Mouse (Mus musculus): Measurements from ENCODE around the gene 4933430I17Rik.

Gene 4933430I17Rik

DNA sequence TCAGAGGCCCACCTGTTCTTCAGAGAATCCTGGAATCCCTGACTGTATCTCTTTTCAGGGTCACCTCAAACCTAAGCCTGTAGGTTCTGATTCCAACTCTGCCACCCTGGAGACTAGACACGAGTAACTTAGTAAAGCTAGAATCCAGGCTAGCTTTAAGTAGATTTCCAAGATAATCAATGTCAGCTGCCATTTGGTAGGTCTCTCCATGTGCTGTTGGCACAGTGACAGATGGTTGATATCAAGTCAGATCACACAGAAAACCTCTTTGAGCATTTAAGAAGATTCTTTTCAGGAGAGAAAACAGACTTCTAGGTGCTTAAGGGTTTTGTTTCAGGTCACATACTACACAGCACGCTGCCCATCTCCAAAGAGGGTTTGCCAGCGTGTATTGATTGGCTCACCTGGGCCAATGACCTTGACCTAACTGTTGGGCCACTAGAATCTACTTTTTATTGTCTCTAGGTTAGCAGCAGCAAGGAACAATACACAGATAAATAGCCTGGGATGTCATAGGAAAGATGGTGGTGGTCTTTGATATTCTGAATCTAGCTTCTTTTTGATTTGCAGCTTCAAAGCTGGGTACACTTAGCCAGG lies 21.7 kb upstream of the 4933430I17Rik start, which contains the start of gene Hdhd3:
TSS of gene Hdhd3 (minus strand) at position 94 of the 597 bp plus-strand sequence.
- no peak for DNase-seq (ENCODE audit: extremely low spot score, low read depth, low spot score)

DNA sequence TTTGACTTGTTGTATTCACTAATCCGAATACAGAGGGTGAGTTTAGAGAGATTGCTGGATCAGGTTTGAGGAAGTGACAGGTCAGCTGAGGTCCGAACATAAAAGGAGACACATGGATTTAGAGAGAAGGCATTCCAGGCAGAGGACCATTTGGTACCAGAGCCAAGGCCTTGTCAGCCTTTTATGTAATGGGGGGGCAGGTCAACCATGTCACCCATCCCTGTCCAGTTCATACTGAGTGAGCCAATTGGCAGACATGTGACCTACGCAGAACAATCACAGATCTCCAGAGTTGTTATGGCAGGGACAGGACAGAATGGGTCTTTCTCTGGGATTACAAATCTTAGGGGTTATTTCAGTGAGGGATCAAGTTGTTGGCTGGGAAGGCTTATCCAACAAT lies 19.2 kb upstream of the 4933430I17Rik start:
- DNase-seq (ENCODE audit: extremely low spot score, low read depth, low spot score) = no peak

DNA sequence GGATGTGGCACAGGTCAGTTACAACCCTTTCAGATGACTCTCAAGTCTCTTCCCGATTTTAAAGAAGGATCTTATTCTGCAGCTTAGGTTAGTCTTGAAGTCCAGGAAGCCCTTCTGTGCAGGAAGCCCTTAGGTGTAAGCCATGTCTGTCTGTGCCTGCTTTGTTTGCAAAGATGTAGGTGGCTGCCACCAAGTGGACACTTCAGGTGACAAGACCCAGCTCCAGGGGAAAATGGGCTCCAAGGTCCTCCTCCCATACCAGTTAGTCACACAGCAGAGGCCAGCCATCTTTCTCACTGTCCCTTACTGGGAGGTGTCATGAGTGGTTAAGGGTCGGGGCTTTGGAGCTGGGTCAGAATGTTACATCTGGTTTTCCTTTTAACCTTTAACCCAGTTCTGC lies 18.4 kb upstream of the 4933430I17Rik start:
- DNase-seq (ENCODE audit: extremely low spot score, low read depth, low spot score) = no peak

DNA sequence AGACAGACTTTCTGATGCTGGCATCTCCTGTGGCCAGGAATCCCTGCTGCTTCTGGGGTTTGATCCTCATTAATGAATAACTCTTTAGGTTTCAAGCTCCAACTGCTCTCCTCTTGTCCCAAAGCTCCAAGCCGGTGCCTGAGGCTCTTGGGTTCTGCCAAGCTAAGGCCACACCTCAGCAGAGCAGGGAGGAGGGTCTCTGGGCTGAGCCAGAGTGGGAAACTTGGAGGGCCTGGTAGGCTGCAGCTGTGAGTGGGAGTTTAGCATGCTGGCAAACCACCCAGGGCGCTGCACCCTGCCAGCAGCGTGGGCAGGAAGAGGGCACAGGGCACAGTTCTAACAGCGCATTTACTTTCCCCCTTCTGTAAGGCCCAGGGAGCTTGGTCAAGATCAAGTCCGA lies 16.3 kb upstream of the 4933430I17Rik start:
- DNase-seq (ENCODE audit: extremely low spot score, low read depth, low spot score) = no peak

DNA sequence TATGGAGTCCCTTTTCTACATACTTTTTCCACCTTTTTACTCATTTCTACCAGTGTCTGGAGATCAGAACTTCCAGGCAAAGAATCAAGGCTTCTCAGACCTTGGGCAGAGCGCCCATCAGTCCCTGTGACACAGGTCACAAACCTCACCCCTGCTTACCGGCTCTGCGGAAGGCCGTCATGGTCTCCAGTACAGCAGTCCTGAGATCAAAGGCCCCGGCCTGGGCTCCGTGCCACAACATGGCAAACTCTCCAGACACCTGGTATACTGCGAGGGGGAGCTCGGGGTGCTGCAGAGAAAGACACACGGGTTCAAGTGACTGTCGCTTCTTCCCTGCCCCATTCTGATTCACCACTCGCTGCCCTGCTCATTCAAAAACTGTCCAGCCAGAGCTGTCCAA lies 15.2 kb upstream of the 4933430I17Rik start:
- no peak for DNase-seq (ENCODE audit: extremely low spot score, low read depth, low spot score)

DNA sequence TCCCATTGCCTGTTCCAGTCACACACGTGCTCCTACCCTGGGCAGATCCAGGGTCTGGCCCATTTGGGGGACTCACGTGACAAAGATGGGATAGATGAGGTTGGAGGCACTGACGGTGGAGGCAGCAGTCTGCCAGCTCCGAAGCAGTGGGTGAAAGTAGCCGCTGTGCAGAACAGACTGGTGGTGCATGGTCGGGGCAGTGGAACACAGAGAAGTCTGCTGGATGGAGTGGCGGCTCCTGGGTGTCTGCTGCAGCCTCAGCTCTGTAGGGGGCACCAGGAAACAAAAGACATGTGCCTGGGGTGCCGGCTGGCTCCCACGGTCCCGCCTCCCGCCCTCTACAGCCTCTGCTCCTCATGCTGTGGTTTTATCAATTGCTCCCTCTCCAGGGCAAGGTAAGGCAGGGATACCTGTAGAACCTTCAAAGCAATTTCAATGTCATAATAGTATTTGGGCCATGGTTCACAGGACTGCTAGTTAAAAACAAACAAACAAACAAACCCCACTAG lies 11.1 kb upstream of the 4933430I17Rik start:
- DNase-seq (ENCODE audit: extremely low spot score, low read depth, low spot score) = no peak

DNA sequence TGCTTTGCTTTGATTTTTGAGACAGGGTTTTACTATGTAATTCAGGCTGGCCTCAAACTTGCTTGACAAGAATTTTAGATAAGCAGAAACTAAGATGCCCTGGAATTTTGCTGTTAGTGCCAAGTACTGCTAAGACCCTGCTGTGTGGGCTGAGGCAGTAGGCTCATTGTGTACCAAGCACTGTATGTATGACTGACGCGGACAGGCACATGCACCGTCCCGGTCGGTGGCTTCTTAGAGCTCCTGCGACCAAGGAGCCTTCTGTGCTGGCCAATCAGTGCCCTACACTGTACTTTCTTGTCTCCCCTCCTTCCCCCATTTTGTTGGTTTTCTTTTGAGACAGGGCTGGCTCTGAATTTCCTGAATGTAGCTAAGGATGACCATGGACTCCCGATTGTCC lies 10.2 kb upstream of the 4933430I17Rik start:
- DNase-seq (ENCODE audit: extremely low spot score, low read depth, low spot score) = no peak

DNA sequence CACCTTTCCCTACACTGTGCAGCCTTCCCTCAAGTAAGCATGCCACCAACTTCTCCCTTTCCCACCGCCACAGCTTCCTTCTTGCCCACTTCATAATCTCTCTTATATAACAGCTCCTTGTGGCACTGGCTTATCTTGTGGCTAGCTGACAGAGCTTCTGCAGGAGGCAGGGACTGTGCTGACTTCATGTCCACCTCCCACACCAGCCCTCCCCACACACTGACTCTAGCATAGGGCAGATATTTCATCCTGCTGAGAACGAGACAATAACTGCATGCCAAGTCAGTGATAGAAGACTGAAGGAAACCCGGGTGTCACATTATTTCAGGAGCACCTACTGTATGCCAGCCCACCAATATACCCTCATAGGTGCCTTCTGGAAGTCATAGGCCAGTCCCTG lies 9.7 kb upstream of the 4933430I17Rik start:
- no peak for DNase-seq (ENCODE audit: extremely low spot score, low read depth, low spot score)

DNA sequence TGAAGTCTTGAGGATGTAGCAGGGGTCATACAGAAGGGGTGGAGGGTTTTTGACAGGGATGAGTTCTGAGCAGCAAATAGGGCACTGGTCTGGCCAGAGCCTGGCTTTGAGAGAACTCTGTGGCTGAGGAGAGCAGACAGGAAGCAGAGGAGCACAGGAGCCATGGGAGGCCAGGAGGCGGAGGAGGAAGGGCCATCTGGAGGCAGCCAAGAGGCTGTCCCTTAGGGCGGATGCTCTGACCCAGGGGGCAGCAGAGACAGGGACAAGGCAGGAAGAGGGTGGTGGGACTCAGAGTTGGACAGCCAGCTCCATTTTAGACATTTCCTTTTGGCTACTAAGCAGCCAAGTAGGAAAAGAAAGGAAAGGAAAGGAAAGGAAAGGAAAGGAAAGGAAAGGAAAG lies 9.1 kb upstream of the 4933430I17Rik start:
- DNase-seq (ENCODE audit: extremely low spot score, low read depth, low spot score) = no peak

DNA sequence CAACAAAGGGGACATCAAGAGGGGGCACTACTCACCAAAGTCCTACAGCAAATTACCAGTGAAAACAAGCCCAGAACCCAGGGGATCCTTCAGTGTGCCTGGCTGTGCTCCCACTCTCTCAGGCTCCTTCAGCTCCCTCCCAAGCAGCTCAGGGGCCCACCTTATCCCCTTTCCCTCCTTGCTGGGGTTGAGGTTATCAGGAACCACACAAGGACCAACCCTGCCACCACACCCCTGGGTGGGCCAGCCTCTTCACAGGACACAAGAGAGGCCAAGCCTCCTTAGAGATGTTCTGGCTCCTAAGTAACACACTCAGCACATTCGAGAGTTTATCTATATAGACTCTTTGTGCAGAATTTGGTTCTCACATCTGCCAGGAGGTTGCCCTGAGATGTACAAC lies 8.6 kb upstream of the 4933430I17Rik start:
- no peak for DNase-seq (ENCODE audit: extremely low spot score, low read depth, low spot score)

DNA sequence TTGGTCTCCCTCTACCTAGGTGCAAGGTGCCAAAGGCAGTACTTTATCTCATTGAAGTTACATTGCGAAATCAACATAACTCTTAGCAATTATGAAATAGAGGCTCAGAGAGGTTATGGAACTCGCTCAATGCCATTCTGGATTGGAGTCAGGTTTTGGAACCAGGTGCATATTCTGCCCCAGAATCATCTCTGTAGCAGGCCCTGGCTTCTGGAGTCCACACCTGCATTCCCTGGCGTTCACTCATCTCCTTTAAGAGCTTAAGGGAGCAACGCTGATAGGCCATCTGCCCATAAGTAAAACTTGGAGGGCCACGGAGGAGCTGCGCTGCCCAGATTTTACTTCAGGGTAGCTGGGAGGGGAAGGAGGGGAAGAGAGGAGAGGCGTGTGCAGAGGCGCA lies 8.1 kb upstream of the 4933430I17Rik start:
- DNase-seq (ENCODE audit: extremely low spot score, low read depth, low spot score) = no peak

DNA sequence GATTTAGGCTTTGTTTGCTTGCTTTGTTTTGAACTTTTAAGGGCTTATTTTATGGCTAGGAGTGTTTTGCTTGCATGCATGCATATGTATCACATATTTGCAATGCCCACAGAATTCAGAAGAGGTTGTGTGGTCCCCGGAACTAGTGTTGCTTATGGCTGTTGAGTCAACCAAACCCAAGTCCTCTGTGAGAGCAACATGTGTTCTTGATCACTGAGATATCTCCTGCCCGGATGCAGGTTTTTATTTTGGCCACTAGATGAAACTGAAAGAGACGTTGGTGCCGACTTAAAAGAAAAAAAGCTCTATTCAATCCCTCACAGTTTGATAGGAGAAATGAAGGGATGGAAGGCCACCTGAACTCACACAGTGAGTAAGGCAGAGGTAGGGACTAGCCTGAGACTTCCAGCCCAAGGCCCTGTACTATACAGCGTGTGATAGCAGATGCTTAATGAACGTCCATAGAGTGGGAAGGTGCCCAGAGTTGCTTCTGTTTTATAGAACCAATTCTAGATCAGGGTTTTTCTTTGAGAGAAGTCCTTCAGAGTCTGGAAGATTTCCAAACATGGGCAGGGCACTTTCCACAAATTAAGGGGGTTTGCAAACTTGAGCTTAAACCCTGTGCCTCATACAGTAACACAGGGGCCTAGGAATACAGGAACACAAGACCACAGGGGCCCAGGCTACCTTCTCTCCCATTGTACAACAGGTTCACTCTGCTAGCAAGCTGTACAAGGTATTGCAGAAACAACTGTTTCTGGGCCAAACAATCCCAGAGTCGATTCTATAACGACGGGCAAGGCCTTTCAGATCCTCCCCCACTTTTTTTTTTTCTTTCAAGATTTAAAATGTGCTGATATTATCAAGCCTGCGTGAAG lies 7.4 kb upstream of the 4933430I17Rik start:
- DNase-seq (ENCODE audit: extremely low spot score, low read depth, low spot score) = no peak

DNA sequence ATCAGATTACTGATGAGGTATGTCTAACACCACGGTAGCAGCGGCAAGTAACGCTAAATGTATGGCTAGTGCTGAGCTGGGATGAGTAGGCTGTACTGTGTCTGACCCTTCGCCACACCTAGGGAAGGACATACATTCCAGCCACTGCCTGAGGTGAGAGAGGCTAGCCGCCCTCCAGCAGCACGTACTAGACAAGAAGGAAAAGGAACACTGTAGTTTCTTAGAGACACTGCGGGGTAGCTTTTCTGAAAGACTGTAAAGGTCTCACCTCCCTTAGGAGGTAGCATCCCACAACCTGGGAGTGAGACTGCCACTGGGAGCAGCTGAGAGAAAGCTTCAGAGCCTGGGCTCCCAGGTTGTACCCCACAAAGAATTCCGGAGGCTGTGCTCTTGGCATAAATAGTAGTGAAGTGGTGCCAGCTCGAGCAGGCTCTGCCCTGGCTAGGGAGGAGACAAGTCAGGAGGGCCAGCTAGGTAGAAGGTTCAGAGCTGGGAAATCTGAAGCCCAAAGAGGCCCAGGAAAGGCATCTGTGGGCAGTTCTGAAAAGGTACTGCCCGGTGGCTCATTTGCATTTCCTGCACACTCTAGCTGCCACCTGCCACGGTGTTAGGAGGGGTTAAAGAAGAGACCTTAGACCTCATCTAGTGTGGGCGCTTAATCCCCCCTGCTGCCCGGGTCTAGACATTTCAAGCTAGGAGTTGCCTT lies 6.6 kb upstream of the 4933430I17Rik start:
- no peak for DNase-seq (ENCODE audit: extremely low spot score, low read depth, low spot score)

DNA sequence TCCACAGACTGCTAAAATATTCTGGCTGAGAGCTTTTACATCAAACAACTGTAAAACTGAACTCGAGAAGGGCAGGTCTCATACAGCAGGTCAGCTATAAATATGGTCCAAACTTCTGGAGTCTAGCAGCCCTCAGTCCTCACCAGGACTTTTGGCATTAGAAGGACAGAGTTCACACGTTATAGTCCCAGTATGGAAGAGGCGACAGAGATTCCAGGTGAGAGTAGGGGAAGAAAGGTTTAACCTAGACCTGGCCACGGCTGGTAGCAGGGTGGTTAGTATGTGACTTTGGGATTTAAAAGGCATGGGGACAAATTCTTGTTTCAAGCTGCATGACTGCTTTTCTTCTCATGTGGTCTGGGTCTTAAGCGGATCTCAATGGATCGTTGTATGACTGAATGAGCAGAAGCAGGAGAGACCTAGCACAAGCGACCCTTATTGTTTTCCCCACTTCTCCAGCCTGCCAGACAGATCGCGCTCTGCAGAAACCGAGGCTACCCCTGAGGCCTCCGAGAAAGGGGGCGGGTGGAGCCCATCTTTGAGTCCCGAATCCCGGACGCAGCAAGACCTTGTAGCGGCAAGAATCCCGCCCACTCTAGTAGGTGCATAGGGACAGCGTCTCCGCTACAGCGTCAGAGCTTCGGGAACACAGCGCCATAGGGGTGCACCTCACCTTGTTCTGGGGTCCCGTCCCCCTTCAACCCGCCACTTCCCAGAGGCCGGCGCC lies 5.9 kb upstream of the 4933430I17Rik start:
- no peak for DNase-seq (ENCODE audit: extremely low spot score, low read depth, low spot score)

DNA sequence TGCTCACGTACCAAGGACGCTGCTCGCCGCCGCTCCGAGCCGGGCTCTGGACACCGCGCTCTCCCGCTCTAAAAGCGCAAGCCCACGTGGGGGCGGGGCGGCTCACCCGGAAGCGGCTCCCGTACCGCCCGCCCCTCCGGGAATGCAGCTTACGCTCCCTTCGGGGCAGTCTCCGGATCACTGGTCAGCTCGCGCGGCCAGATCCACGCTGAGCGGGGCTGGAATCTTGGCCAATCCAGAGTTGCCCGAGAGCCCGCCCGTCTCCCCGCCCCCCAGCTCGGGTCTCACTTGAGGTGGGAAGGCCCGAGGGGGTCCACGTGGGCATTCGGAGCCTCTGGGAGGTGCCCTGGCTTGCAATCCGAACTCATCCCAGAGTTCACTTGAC lies 5.3 kb upstream of the 4933430I17Rik start, which contains the start of gene Alad:
TSS of gene Alad (minus strand) at position 70 of the 385 bp plus-strand sequence.
- DNase-seq (ENCODE audit: extremely low spot score, low read depth, low spot score) = no peak

DNA sequence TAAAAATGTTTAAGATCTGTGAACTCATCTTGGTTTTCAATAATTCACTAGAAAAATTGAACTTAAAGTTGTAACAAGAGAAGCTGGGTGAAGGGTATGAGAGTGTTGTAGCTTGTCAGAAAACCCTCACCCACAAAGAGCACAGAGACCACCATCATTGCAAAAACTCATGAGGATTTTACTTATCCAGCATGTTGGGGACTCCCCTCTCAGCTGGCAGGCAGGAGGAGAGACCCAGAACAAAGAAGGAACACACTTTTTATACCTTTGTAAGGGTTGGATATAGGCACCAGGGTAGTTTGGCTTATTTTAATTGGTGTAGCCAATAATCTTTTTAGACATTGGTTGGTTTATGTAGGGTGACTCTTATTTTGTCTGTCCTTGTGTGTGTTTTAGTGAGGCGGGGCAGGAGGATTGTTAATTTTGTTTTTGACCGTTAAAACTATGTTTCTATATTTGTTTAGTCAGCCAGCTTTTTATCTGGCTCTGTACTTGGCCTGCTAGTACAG lies 4.2 kb upstream of the 4933430I17Rik start:
- DNase-seq (ENCODE audit: extremely low spot score, low read depth, low spot score) = no peak

DNA sequence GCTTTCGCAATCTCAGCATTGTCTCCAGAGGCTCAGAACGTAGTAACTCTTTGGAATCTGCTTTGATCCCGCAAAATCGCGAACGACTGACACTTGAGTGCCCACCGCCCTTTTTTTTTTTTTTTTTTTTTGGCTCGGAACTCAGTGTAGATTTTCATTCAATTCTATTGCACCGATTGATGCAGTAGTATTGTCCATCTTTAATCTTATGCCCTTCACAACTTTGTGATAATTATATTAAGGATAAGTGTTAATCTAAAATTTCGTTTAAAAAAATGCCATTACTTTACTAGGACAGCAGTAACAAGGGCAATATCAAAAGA lies 281 bp downstream of the 4933430I17Rik start:
- no peak for DNase-seq (ENCODE audit: extremely low spot score, low read depth, low spot score)

DNA sequence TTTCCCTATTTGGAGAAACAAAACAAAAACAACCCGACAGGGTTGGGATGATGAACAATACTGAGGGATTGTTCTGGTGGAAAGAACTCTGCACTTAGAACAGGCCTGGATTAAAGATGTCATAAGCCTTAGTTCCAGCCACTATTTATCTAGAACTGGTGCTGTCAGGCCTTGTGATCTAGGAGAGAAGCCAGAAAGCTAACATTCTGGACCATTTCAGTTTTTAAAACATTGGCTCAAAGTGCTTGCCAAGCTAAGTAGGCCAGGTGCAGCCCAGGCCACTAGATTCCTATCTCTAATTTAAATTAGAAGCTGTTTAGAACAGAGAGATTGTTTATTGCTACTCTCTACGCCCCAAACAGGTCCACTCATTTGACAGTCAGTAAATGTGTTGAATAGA lies 1.1 kb downstream of the 4933430I17Rik start:
- no peak for DNase-seq (ENCODE audit: extremely low spot score, low read depth, low spot score)

DNA sequence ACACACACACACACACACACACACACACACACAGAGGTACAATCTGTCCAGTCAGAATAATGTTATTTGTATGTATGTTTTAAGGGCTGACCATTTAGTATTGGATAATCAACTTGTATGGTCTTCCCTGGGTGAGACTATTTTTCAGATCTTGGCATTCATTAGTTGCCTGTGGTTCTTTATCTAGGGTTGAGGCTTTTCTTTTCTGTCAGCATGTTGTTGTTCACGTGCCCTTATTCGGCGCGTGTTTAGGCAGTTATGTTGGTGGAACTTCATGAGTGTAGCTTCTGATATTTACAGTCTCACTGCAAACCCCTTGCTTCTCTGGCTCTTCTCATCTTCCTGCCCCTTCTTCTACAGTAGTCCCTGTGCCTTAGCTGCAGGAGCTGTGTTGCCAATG lies 2.5 kb downstream of the 4933430I17Rik start:
- DNase-seq (ENCODE audit: extremely low spot score, low read depth, low spot score) = no peak

DNA sequence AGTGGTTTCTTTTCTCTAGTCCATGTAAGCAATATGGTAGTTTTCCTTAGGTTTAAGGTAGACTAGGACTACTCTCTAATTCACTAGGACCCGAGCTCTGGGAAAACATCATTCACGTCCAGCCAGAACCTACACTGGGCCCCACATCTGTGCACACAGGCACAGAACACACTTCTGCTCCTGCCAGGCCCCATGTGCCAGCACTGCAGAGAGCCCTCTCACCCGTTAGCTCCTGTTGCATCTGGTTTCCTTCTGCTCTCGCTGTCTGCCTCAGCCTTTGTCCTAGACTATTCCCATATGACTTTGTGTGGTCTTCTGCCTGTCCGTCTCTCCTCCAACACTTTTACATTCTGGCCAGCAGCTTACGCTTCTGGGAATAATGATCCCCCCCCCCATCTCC lies 8.6 kb downstream of the 4933430I17Rik start:
- DNase-seq (ENCODE audit: extremely low spot score, low read depth, low spot score) = no peak

DNA sequence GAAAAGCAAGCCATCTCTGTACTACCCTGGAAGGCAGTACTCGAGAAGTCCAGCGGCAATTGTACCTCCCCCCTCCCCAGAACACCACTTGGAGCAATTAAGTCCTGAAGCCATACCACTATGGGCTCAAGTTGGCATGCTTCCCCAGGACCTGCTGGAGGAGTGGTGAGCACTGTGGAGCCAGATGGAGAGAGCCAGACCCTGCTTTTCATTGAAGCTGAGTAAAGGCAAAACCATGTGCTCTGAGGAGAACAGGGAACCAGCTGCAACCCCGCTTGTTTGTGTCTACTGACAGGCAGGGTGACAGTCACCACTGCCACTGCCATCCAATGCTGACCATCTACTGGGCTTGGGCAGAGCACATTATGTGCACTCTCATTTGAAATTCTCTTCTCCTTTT lies 16.6 kb downstream of the 4933430I17Rik start:
- DNase-seq (ENCODE audit: extremely low spot score, low read depth, low spot score) = no peak
